Mouse (Mus musculus): Measurements from ENCODE around the gene Trpd52l3. TPM values are rescaled to one million over a fixed set of nuclear protein-coding genes. Genes with fewer than 3 reads are reported as not detected.

Trpd52l3 gene
- polyA plus RNA-seq, 1 experiment from 2014 or later = not detected

DNA sequence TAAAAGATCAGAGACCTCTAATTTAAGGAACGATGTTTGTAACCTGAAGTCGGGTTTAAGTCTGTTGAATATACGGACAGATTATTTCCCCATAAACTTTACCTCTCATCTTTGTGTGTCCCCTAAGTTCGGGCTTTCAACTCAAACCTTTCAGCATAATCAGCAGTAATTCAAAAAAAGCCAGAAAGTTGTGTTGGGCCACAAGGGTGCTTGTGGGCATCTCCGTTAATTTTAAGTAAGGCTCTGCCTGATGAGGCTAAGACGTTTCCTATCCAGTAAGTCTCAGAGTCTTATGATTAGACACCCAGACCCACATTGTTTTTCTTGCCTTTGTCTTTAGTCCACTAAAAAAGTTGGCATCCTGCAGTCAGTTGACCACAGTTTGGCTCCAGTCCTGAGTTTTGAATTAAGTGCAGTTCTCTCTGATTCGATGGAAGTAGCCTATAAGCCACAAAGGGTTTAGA lies 27.9 kb downstream of the Trpd52l3 start:
- H3K9me3 ChIP-seq = no peaks in the 10 kb centered on the region
- peak overlapping the region; percentile 82 for H3K4me2 ChIP-seq
- peak overlapping the region; percentile 100 for H3K9ac ChIP-seq
- H3K4me1 ChIP-seq (replicated peaks) = peaks cover 50% of the 10 kb centered on the region
- peak overlapping the region; percentile 100 for H3K4me3 ChIP-seq
- ATAC-seq (ENCODE audit: low FRiP score) = no peak
- peak overlapping the region; percentile 96; the same call in 1 of the 2 replicates for H3K27ac ChIP-seq
- 2% methylated on average over 7 of the region's 7 CpGs for WGBS
- H3K36me3 ChIP-seq = no peaks in the 10 kb centered on the region
- no peaks in the 10 kb centered on the region for H3K27me3 ChIP-seq

- Histone ChIP-seq H3K4me1 (replicated peaks) (peaks cover 56% of the 10 kb centered on the region), H3K9ac (peak overlapping the region; percentile 31; the same call in 1 of the 2 replicates), H3K9me3 (no peaks in the 10 kb centered on the region), H3K4me3 (peak overlapping the region; percentile 100), H3K4me2 (peak overlapping the region; percentile 82), H3K36me3 (no peaks in the 10 kb centered on the region), H3K27ac (no peak overlapping the region), H3K27me3 (no peaks in the 10 kb centered on the region)
- no peak for ATAC-seq (ENCODE audit: low FRiP score)
- 51% methylated on average over 3 of the region's 3 CpGs for WGBS
Measured at GRCm38 (mm10) chr19:30032206-30032605, 28.6 kb downstream of the Trpd52l3 start.

DNA sequence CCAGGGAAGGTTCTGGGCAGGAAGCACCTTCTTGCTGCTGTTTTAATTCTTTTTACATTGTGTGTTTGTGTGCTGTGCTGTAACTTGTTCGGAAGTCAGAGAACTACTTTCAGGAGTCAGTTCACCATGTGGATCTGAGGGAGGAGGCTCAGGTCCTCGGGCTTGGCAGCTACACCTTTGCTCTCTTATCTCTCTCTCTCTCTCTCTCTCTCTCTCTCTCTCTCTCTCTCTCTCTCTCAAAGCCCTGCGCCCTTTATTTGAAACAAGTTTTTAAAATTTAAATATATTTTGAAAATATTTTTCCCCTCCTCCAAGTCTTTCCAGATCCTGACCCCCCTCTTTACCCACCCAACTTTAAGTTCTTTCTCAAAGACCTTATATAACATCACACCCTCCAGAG lies 31.8 kb downstream of the Trpd52l3 start:
- Histone ChIP-seq H3K36me3 (no peaks in the 10 kb centered on the region), H3K27me3 (no peaks in the 10 kb centered on the region), H3K4me3 (no peak overlapping the region), H3K4me1 (replicated peaks) (peaks cover 47% of the 10 kb centered on the region), H3K9me3 (no peaks in the 10 kb centered on the region), H3K9ac (no peak overlapping the region), H3K4me2 (no peak overlapping the region), H3K27ac (no peak overlapping the region)
- no peak for ATAC-seq (ENCODE audit: low FRiP score)
- 75% methylated on average over 3 of the region's 3 CpGs for WGBS

DNA sequence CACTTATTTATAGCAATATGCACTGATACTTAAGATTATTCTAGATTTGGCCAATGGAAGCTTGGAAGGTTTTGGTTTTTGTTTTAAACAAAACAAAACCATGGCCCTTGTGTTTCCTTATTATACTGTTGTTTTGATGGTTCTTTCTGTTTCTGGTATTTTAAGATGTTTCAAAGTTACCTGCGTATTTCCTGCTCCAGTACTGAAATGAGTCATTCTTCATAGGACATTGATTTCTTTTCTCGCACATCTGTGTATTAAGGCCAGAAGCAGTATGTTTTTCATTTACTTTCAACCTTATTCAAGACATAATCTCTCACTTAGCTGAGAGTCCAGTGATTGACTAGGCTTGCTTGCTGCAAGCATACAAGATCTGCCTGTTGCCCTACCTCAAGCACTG lies 40.1 kb downstream of the Trpd52l3 start:
- no peak overlapping the region for H3K4me3 ChIP-seq
- H3K9ac ChIP-seq = no peak overlapping the region
- no peaks in the 10 kb centered on the region; the same call in 1 of the 2 replicates for H3K9me3 ChIP-seq
- peaks cover 25% of the 10 kb centered on the region for H3K36me3 ChIP-seq
- no peak overlapping the region for H3K4me2 ChIP-seq
- no peaks in the 10 kb centered on the region; the same call in 1 of the 2 replicates for H3K4me1 ChIP-seq (replicated peaks)
- 96% methylated on average over 2 of the region's 2 CpGs for WGBS
- no peaks in the 10 kb centered on the region for H3K27me3 ChIP-seq
- no peak overlapping the region for H3K27ac ChIP-seq
- no peak for ATAC-seq (ENCODE audit: low FRiP score)

DNA sequence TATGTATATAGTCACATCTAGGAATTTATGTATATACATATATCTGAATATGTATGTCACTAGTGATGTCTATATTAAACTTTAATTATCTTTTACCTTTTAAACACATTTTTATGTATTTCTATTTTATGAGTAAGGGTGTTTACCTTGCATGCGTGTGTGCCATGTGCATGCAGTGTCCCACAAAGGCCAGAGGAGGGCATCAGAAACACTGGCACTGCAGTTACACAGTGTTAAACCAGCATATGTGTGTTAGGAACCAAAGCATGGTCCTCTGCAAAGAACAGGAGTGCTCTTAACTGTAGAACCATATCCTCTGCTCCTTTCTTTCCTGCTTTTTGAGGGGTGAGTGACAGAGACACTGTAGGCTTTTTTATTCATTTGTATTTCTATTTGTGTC lies 41.0 kb downstream of the Trpd52l3 start:
- Histone ChIP-seq H3K4me3 (no peak overlapping the region), H3K4me2 (no peak overlapping the region), H3K36me3 (peaks cover 25% of the 10 kb centered on the region), H3K27ac (no peak overlapping the region), H3K4me1 (replicated peaks) (no peaks in the 10 kb centered on the region; the same call in 1 of the 2 replicates), H3K9ac (no peak overlapping the region), H3K9me3 (no peaks in the 10 kb centered on the region; the same call in 1 of the 2 replicates), H3K27me3 (no peaks in the 10 kb centered on the region)
- no peak for ATAC-seq (ENCODE audit: low FRiP score)
- 93% methylated on average over 1 of the region's 1 CpGs for WGBS

GRCm38 (mm10) chr19:30045857-30046256 lies 42.3 kb downstream of the Trpd52l3 start:
- 67% methylated on average over 1 of the region's 1 CpGs for WGBS

GRCm38 (mm10) chr19:30050584-30050983 lies 47.0 kb downstream of the Trpd52l3 start:
- H3K27me3 ChIP-seq = no peaks in the 10 kb centered on the region
- H3K9ac ChIP-seq = no peak overlapping the region
- 84% methylated on average over 2 of the region's 2 CpGs for WGBS
- H3K36me3 ChIP-seq = peaks cover 12% of the 10 kb centered on the region
- no peak overlapping the region for H3K4me2 ChIP-seq
- H3K4me3 ChIP-seq = no peak overlapping the region
- peaks cover 4% of the 10 kb centered on the region; the same call in 1 of the 2 replicates for H3K4me1 ChIP-seq (replicated peaks)
- H3K9me3 ChIP-seq = no peaks in the 10 kb centered on the region; the same call in 1 of the 2 replicates
- ATAC-seq (ENCODE audit: low FRiP score) = no peak
- no peak overlapping the region for H3K27ac ChIP-seq

More at GRCm38 (mm10) chr19:30045857-30046256, 42.3 kb downstream of the Trpd52l3 start:
- Histone ChIP-seq H3K4me2 (no peak overlapping the region), H3K4me3 (no peak overlapping the region), H3K9ac (no peak overlapping the region), H3K27me3 (no peaks in the 10 kb centered on the region), H3K9me3 (no peaks in the 10 kb centered on the region; the same call in 1 of the 2 replicates), H3K4me1 (replicated peaks) (peaks cover 3% of the 10 kb centered on the region; the same call in 1 of the 2 replicates), H3K36me3 (peaks cover 25% of the 10 kb centered on the region), H3K27ac (no peak overlapping the region)
- no peak for ATAC-seq (ENCODE audit: low FRiP score)

- no peaks in the 10 kb centered on the region; the same call in 1 of the 2 replicates for H3K9me3 ChIP-seq
Measured at GRCm38 (mm10) chr19:30051479-30051878, 47.9 kb downstream of the Trpd52l3 start.

DNA sequence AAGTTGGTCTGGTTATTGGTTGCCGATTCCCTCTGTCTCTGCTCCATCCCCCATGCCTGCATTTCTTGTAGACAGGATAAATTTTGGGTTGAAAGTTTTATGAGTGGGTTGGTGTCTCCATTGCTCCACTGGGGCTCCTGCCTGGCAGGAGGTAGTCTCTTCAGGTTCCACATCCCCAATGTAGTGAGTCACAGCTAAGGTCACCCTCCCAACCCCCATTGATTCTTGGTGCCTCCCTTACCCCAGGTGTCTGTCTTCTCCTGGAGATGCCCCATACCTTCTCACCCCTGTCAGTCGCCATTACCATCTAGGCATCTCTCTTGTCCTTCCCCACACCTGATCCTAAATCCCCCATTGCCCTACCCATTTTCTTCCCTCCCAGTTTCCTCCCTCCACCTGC lies 50.6 kb downstream of the Trpd52l3 start:
- Histone ChIP-seq H3K27ac (no peak overlapping the region), H3K36me3 (peaks cover 4% of the 10 kb centered on the region; the same call in 1 of the 2 replicates), H3K27me3 (no peaks in the 10 kb centered on the region), H3K4me3 (no peak overlapping the region), H3K9ac (no peak overlapping the region), H3K9me3 (no peaks in the 10 kb centered on the region), H3K4me1 (replicated peaks) (0 out of 2 replicates have a peak, but pooled peaks cover 4% of the 10 kb centered on the region), H3K4me2 (no peak overlapping the region)
- no peak for ATAC-seq (ENCODE audit: low FRiP score)
- 100% methylated on average over 2 of the region's 2 CpGs for WGBS

More at GRCm38 (mm10) chr19:30051479-30051878, 47.9 kb downstream of the Trpd52l3 start:
- Histone ChIP-seq H3K4me1 (replicated peaks) (peaks cover 4% of the 10 kb centered on the region; the same call in 1 of the 2 replicates), H3K4me3 (no peak overlapping the region), H3K9ac (no peak overlapping the region), H3K27me3 (no peaks in the 10 kb centered on the region), H3K36me3 (peaks cover 13% of the 10 kb centered on the region), H3K27ac (no peak overlapping the region), H3K4me2 (no peak overlapping the region)
- 94% methylated on average over 3 of the region's 3 CpGs for WGBS
- ATAC-seq (ENCODE audit: low FRiP score) = no peak

Other genes starting within 250 kb of the Trpd52l3 start
- gene 9930021J03Rik, start 197.8 kb upstream of the Trpd52l3 start, polyA plus RNA-seq (2015; fragmentation: Nextera tagmentation; extraction: Ambion mirVana) = 7.5 and 7.8 TPM in 2 replicates
- gene Ranbp6, start 190.8 kb upstream of the Trpd52l3 start, polyA plus RNA-seq (2015; fragmentation: Nextera tagmentation; extraction: Ambion mirVana) = 45.1 and 48.6 TPM in 2 replicates
- gene Il33, start 78.7 kb upstream of the Trpd52l3 start, polyA plus RNA-seq (2015; fragmentation: Nextera tagmentation; extraction: Ambion mirVana) = 1.4 and 1.5 TPM in 2 replicates
- gene Uhrf2, start 26.7 kb downstream of the Trpd52l3 start, polyA plus RNA-seq (2015; fragmentation: Nextera tagmentation; extraction: Ambion mirVana) = 60.5 TPM in 2 replicates
- gene Gldc, start 171.6 kb downstream of the Trpd52l3 start, polyA plus RNA-seq (2015; fragmentation: Nextera tagmentation; extraction: Ambion mirVana) = 8.6 and 9.1 TPM in 2 replicates
- 0.16 TPM in 1 of 2 replicates, not detected in the other for gene Mbl2, start 229.2 kb downstream of the Trpd52l3 start, polyA plus RNA-seq (2015; fragmentation: Nextera tagmentation; extraction: Ambion mirVana)